ENCODE assay signal across 28 mouse cellular contexts in genomic region chr17:81550864-81551263, GRCm38 (mm10).
DNase-seq lines count a peak whose midpoint lies in the region; ATAC-seq and TF ChIP-seq lines count a peak whose summit lies in the region.
"Had no signal": no experiment of that assay in that cellular context is flagged by ENCODE, and none has a peak within 500 bp of the region (broad histone marks: within the 10 kb centered on the region; RNA-seq: fewer than 3 reads in every experiment).

No protein-coding gene starts in this region.

- H3K4me3 ChIP-seq in heart, embryonic 13.5 days, result no peak overlapping the region
- no peak overlapping the region for H3K4me3 ChIP-seq in heart, embryonic 11.5 days (ENCODE audit: low read depth, low read length)
- no peak overlapping the region for H3K4me3 ChIP-seq in heart, postnatal 0 days (ENCODE audit: low read depth, low read length)
- no peak overlapping the region for H3K4me3 ChIP-seq in intestine, embryonic 16.5 days (ENCODE audit: low read length)
- H3K4me3 ChIP-seq: embryonic facial prominence, embryonic 13.5 days; embryonic facial prominence, embryonic 15.5 days; erythroblast, embryonic 14.5 days; forebrain, embryonic 10.5 days; forebrain, embryonic 12.5 days had no signal

- TF ChIP-seq CTCF in heart, postnatal 0 days (IDR thresholded peaks at IDR 0.05; ENCODE audit: low read depth), result no peak

- ATAC-seq in heart, embryonic 13.5 days (ENCODE audit: extremely low read depth, insufficient number of reproducible peaks, low FRiP score, low TSS enrichment), result no peak
- no peak for ATAC-seq in heart, embryonic 11.5 days (replicated peaks; ENCODE audit: insufficient number of reproducible peaks, low FRiP score, low TSS enrichment)
- ATAC-seq in heart, postnatal 0 days (ENCODE audit: insufficient read depth, low read depth), result no peak
- peak; percentile 65 for ATAC-seq in intestine, embryonic 16.5 days
- ATAC-seq: activated CD4-positive, CD25-positive, alpha-beta regulatory T cell, adult 4 months; CD4-positive, CD25-positive, alpha-beta regulatory T cell, adult 4 months; forebrain, embryonic 14.5 days; forebrain, embryonic 16.5 days; Patski had no signal

- 0 out of 2 replicates have a peak, but pooled peaks cover 3% of the 10 kb centered on the region for H3K36me3 ChIP-seq in heart, embryonic 13.5 days
- no peaks in the 10 kb centered on the region for H3K36me3 ChIP-seq in heart, embryonic 11.5 days (ENCODE audit: control insufficient read depth, insufficient read depth, low read length)
- no peaks in the 10 kb centered on the region for H3K36me3 ChIP-seq in heart, postnatal 0 days (replicated peaks; ENCODE audit: control insufficient read depth, insufficient read depth, low read length)
- no peaks in the 10 kb centered on the region for H3K36me3 ChIP-seq in intestine, embryonic 16.5 days (ENCODE audit: control insufficient read depth, insufficient read depth, low read length)
- H3K36me3 ChIP-seq: embryonic facial prominence, embryonic 13.5 days; embryonic facial prominence, embryonic 15.5 days; forebrain, embryonic 10.5 days; forebrain, embryonic 12.5 days; G1E had no signal

- no peaks in the 10 kb centered on the region for H3K9me3 ChIP-seq in heart, embryonic 13.5 days
- H3K9me3 ChIP-seq in heart, embryonic 11.5 days (replicated peaks; ENCODE audit: control insufficient read depth, low read length), result no peaks in the 10 kb centered on the region
- H3K9me3 ChIP-seq in heart, postnatal 0 days (replicated peaks; ENCODE audit: control insufficient read depth, low read length), result no peaks in the 10 kb centered on the region
- H3K9me3 ChIP-seq in intestine, embryonic 16.5 days (ENCODE audit: control insufficient read depth, low read length), result no peaks in the 10 kb centered on the region
- H3K9me3 ChIP-seq: embryonic facial prominence, embryonic 13.5 days; embryonic facial prominence, embryonic 15.5 days; forebrain, embryonic 10.5 days; forebrain, embryonic 12.5 days had no signal

- H3K27me3 ChIP-seq in heart, embryonic 13.5 days (replicated peaks), result no peaks in the 10 kb centered on the region
- no peaks in the 10 kb centered on the region for H3K27me3 ChIP-seq in heart, embryonic 11.5 days (ENCODE audit: control insufficient read depth, insufficient read depth, low read length)
- no peaks in the 10 kb centered on the region for H3K27me3 ChIP-seq in heart, postnatal 0 days (ENCODE audit: control insufficient read depth, insufficient read depth, low read length)
- no peaks in the 10 kb centered on the region for H3K27me3 ChIP-seq in intestine, embryonic 16.5 days (replicated peaks; ENCODE audit: control insufficient read depth, insufficient read depth, low read length)
- H3K27me3 ChIP-seq: CH12.LX; embryonic facial prominence, embryonic 13.5 days; embryonic facial prominence, embryonic 15.5 days; forebrain, embryonic 12.5 days had no signal

- H3K9ac ChIP-seq in heart, embryonic 13.5 days, result no peak overlapping the region
- no peak overlapping the region for H3K9ac ChIP-seq in heart, embryonic 11.5 days (ENCODE audit: low read depth, low read length)
- H3K9ac ChIP-seq in heart, postnatal 0 days (replicated peaks; ENCODE audit: low read depth, low read length), result no peak overlapping the region
- no peak overlapping the region for H3K9ac ChIP-seq in intestine, embryonic 16.5 days (ENCODE audit: low read depth, low read length)
- H3K9ac ChIP-seq: embryonic facial prominence, embryonic 13.5 days; embryonic facial prominence, embryonic 15.5 days; forebrain, embryonic 12.5 days had no signal

- peaks cover 64% of the 10 kb centered on the region for H3K4me1 ChIP-seq in heart, embryonic 13.5 days
- peaks cover 17% of the 10 kb centered on the region for H3K4me1 ChIP-seq in heart, embryonic 11.5 days (ENCODE audit: control insufficient read depth, insufficient read depth, low read length)
- peaks cover 41% of the 10 kb centered on the region for H3K4me1 ChIP-seq in heart, postnatal 0 days (ENCODE audit: control insufficient read depth, insufficient read depth)
- peaks cover 5% of the 10 kb centered on the region for H3K4me1 ChIP-seq in intestine, embryonic 16.5 days (ENCODE audit: control insufficient read depth, insufficient read depth, low read length)
- H3K4me1 ChIP-seq: embryonic facial prominence, embryonic 13.5 days; embryonic facial prominence, embryonic 15.5 days; forebrain, embryonic 10.5 days; forebrain, embryonic 12.5 days had no signal

- DNase-seq in heart, postnatal 0 days (ENCODE audit: low spot score), result no peak
- no peak for DNase-seq in heart, adult 9 months (ENCODE audit: low spot score in 2 of 2)
- DNase-seq in adrenal gland, adult 8-10 months, result no peak
- DNase-seq: adrenal gland, postnatal 10 days; adrenal gland, postnatal 25 days; B cell, adult 2 months; cerebellum, adult 11 months; cerebellum, adult 18-20 months; cerebellum, adult 8-10 months; cerebellum, adult 9-11 months; cerebellum, postnatal 14 days; cerebellum, postnatal 36 days; embryo, embryonic 11 days had no signal

- WGBS in heart, embryonic 13.5 days, result 72% methylated on average over 3 of the region's 3 CpGs
- WGBS in heart, embryonic 11.5 days (ENCODE audit: insufficient replicate concordance), result 82% methylated on average over 3 of the region's 3 CpGs
- WGBS in heart, postnatal 0 days, result 57% methylated on average over 3 of the region's 3 CpGs
- WGBS in intestine, embryonic 16.5 days, result 77% methylated on average over 3 of the region's 3 CpGs

- TF ChIP-seq EP300 in heart, postnatal 0 days (IDR thresholded peaks at IDR 0.05; ENCODE audit: low read depth), result no peak

- 0 out of 2 replicates have a peak overlapping the region, but pooled peaks have one; percentile 9 for H3K27ac ChIP-seq in heart, embryonic 13.5 days (replicated peaks)
- H3K27ac ChIP-seq in heart, embryonic 11.5 days (ENCODE audit: low read depth, low read length), result no peak overlapping the region
- peak overlapping the region; percentile 22 for H3K27ac ChIP-seq in heart, postnatal 0 days (ENCODE audit: low read depth)
- H3K27ac ChIP-seq in intestine, embryonic 16.5 days (ENCODE audit: low read length), result no peak overlapping the region
- H3K27ac ChIP-seq: embryonic facial prominence, embryonic 13.5 days; embryonic facial prominence, embryonic 15.5 days; forebrain, embryonic 10.5 days; forebrain, embryonic 12.5 days had no signal

- H3K4me2 ChIP-seq in heart, embryonic 13.5 days, result no peak overlapping the region
- no peak overlapping the region for H3K4me2 ChIP-seq in heart, embryonic 11.5 days
- no peak overlapping the region for H3K4me2 ChIP-seq in heart, postnatal 0 days (ENCODE audit: low read depth, low read length)
- H3K4me2 ChIP-seq in intestine, embryonic 16.5 days (ENCODE audit: low read depth, low read length), result no peak overlapping the region
- H3K4me2 ChIP-seq: embryonic facial prominence, embryonic 13.5 days; embryonic facial prominence, embryonic 15.5 days; forebrain, embryonic 12.5 days had no signal

Comparison
In these comparisons a context has a peak if more than half of its experiments do, and no peak if none do; other contexts are left out.
1. H3K27ac ChIP-seq: peak in heart, embryonic 13.5 days (single experiment) and heart, postnatal 0 days (single experiment); none in heart, embryonic 11.5 days (single experiment) and intestine, embryonic 16.5 days (single experiment).